Mouse (Mus musculus) neutrophil, adult 5-6 weeks (primary cell): ENCODE results near the gene Micu1. TPM values are rescaled to one million over a fixed set of nuclear protein-coding genes. Genes with fewer than 3 reads are reported as not detected.
"Not testable (repeated sequence)": the region's sequence is repeated elsewhere in the genome, so short reads cannot be mapped to it uniquely, and the experiment has no call there.

Experiments used
- ATAC-seq: fragments of 151-379, 151-347 bp; 2 replicates; pipeline ENCODE4 v1.8.0; 2017; ENCODE audit warnings: mild to moderate bottlenecking, moderate TSS enrichment; ENCODE audit not compliant: insufficient number of reproducible peaks, poor library complexity, low FRiP score, severe bottlenecking; ENCODE audit errors: extremely low read depth
- total RNA-seq: library from RNA; stranded (forward); fragments of 200-1000 nt; gene quantifications from 2 replicates; pipeline ENCODE4 v1.2.3, GENCODE M21; 2017

Micu1 gene
- total RNA-seq: 41.5 and 52.5 TPM in 2 replicates

- ATAC-seq: peak; percentile 98
These were observed at the start of gene Micu1 for GRCm38 (mm10) chr10:59702207-59703032. Micu1 (plus strand) TSS chr10:59702477.

DNA sequence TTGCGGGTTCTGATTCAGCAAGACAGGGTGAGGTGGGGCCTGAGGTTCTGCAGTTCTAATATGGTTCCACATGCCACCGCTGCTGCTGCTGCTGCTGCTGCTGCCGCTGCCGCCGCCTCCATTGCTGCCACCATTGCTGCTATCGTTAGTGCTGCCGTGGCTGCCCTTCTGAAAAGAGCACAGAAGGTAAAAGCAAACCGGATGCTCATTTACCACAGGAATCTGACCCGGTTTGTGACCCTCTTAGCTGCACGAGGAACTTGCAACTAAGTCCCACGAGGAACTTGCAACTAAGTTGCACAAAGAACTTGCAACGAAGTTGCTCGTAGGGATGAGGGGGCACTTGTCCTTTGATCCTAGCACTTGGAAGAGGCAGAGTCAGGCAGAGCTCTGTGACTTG is 45.5 kb upstream of the Micu1 start:
- ATAC-seq: no peak

DNA sequence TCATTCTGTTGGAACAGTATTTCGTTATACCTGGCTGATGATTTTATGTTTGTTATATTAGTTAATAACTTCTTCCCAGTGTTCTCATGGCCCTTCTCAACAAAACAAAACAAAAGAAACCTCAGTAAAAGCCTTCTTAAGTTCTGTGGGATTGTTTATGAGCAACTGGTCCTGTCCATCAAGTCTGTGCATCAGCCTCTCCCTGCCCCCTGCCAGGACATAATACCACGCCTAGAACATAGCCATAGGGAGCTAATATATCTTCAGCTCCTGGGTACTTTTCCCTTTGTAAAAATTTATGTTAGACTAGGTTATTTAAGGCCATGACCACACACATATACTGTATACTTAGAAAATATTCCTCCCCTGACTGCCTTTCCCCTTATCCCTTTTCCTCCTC is 37.5 kb upstream of the Micu1 start:
- ATAC-seq: no peak

DNA sequence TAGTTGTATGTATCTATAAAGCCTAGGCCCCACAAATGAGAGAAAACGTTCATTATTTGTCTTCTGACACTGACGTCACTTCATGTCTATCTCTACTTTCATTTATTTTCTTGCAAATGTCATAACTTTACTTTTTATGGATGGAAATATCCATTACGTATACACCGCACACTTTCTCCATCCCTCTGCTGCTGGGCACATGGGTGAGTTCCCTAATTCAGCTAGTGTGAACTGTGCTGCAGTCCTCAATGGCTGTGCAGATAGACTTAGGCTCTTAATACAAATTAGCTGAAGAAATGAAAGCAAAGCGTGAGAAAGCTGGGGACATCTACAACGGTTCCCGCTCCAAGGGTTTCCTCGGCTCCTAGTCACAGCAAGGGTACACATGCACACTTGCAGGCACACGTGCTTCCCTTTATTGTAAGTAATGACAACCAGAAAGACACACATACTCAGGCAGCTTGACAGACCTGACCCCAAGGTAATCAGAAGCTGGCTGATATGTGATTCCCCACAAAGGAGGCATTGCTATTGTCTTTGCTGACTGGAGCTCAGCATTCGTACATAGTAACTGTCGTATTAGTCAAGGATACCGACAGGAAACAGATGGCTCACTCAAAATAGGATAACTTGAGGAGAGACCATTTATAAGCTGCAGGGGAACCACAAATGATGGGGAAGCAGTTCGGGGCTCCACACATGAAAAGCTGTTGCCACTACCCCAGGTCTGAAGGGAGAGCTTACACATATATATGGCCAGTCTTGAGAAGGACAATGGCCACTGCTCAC is 36.6 kb upstream of the Micu1 start:
- ATAC-seq: no peak

GRCm38 (mm10) chr10:59667377-59667776 is 34.9 kb upstream of the Micu1 start:
- ATAC-seq: no peak

- no peak for ATAC-seq
These were observed 33.8 kb upstream of the Micu1 start for GRCm38 (mm10) chr10:59668491-59668890.

GRCm38 (mm10) chr10:59677836-59678235 is 24.4 kb upstream of the Micu1 start:
- no peak for ATAC-seq

DNA sequence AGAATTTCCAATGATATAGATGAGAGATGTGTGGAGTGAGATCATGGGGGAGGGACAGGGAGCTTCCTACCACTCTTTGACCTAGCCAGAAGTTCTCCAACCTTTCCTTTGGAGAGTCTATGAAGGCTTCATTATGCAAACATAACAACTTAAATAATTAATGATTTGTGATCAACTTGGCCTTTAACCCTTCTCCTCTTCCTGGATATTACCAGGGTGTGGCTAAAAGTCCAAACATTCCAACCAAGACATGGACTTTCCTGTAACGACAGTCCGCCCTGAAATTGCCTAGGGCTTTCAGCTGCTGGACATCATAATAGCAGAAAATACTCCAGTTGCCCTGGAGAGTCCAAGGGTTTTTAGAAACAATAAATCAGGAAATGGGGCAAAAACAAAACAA is 23.1 kb upstream of the Micu1 start:
- ATAC-seq: no peak

- ATAC-seq: not testable (repeated sequence)
These were observed 16.7 kb upstream of the Micu1 start for GRCm38 (mm10) chr10:59685586-59685985.

DNA sequence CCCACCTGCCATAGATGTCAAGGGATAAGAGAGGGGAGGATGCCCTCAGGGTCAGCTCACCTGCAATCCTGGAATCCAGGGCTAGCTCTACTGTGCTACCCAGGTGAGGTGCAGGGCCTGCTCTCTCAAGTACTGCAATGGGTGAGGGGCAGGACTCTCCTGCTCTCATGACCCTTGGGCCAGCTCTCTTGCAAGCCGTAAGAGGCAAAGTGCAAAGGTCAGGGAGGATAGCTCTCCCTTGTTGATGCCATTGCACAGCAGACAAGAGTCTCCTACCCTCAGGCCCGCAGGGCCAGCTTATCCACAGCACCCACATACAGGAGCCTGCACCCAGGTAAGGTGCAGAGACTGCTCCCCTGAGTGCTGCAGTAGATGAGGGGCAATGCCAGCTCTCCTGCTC is 15.2 kb upstream of the Micu1 start:
- ATAC-seq: no peak

GRCm38 (mm10) chr10:59689836-59690235 is 12.4 kb upstream of the Micu1 start:
- no peak for ATAC-seq

GRCm38 (mm10) chr10:59692441-59692840 is 9.8 kb upstream of the Micu1 start:
- ATAC-seq: peak; percentile 69

- ATAC-seq: no peak
These were observed 8.2 kb upstream of the Micu1 start for GRCm38 (mm10) chr10:59694104-59694503.

DNA sequence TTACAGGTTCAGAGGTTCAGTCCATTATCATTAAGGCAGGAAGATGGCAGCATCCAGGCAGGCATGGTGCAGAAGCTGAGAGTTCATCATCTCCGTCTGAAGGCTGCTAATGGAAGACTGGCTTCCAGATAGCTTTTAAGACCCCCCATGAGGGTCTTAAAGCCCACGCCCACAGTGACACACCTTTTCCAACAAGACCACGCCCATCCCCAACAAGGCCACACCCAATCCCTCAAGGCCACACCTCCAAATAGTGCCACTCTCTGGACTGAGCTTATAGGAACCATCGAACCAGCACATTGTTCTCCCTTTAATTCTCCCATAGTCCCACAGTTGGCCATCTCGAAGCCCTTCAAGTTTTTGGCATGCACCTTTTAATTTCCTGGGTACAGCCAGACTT is 2.8 kb upstream of the Micu1 start:
- ATAC-seq: no peak

- no peak for ATAC-seq
These were observed 472 bp upstream of the Micu1 start for GRCm38 (mm10) chr10:59701805-59702204.

DNA sequence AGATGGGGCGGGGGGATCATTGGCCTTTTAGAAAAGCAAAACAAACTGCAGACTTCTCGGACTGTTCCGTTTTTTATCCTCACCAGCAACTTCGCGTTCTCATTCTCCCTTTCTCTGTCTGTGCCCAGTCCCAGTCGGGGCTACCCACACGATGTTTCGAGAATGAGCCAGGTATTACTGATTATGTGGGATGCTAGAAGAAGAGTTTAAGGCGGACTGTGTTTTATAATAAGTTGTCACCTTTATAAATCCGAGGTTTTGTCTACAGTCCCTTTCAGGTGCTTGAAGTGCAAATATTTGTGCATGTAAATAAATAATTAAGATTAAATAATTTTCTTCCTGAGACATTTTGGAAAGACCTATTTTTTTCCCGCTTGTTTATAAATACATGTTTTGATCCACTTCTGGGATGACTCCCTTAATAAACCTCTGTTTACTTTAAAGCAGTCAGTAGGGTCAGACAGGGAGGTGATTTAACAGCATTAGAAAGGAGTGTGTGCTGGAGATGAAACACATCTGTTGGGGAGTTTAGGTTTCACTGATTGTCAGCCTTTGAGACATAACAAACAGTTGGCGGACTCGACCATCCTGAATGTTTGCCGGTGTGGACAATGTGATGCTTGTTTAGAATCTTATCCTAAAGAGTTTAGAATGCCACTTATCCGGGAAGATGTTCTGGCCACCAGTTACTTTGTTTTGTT is 933 bp downstream of the Micu1 start:
- ATAC-seq: no peak

DNA sequence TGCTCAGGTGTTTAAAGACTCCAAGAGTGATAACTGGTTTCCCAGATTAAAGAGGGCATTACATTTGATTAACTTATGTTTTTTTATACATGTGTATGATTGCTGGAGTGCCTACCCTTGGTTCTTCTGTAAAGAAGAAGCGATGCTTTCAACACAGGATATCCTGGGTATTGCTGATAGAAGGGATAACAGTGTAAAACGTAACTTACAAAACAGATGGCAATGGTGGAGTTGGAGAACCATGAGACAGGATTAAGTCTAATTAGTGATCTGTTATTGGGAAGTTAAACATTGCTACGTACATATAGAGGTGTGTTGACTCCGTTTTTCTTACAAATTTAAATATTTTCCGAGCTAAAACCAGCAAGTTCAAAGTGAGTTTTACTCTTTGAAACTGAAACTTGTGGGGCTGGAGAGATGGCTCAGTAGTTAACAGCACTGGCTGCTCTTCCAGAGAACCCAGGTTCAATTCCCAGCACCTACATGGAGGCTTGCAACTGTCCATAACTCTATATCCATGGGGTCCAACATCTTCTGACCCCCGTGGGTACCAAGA is 4.8 kb downstream of the Micu1 start:
- ATAC-seq: no peak

DNA sequence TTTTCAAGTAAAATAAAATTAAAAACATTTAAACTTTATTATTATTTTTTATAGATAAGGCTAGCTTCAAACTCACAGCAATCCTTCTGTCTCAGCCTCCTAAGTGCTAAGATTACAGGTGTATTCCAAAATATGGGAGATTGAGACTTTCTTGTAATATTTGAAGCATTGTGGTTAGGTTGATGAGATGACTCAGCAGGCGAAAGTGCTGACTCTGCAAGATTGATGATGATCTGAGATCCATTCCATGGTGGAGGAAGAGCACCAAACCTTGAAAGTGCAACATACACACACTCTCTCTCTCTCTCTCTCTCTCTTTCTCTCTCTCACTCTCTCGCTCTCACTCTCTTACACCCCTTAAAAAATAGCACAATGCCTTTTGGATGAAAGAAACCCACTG is 5.3 kb downstream of the Micu1 start:
- no peak for ATAC-seq

DNA sequence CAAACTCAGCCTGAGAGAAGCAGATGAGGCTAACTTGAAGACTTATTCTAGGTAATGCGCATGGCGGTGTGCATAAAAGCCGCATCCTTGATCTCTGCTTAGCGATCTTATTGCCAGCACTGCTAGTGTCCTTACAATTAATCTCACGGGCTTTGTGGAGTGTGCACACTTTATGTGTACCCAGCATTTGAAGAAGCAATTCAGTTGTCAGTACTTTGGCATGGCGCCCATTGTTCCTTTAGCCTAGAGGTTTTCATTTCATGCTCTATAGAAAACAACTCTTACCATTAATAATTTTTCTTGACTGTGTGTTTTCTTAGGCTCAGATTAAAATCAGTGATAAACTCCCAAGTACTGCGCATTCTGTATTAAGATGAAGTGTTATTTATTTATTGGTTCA is 7.0 kb downstream of the Micu1 start:
- no peak for ATAC-seq
